Mouse (Mus musculus): ENCODE measurements around the gene Arhgef25. TPM values are rescaled to one million over a fixed set of nuclear protein-coding genes. Genes with fewer than 3 reads are reported as not detected.

The Arhgef25 gene
- polyA plus RNA-seq (2015; fragmentation: Nextera tagmentation; extraction: Ambion mirVana): 27.3 and 30.3 TPM in 2 replicates

DNA sequence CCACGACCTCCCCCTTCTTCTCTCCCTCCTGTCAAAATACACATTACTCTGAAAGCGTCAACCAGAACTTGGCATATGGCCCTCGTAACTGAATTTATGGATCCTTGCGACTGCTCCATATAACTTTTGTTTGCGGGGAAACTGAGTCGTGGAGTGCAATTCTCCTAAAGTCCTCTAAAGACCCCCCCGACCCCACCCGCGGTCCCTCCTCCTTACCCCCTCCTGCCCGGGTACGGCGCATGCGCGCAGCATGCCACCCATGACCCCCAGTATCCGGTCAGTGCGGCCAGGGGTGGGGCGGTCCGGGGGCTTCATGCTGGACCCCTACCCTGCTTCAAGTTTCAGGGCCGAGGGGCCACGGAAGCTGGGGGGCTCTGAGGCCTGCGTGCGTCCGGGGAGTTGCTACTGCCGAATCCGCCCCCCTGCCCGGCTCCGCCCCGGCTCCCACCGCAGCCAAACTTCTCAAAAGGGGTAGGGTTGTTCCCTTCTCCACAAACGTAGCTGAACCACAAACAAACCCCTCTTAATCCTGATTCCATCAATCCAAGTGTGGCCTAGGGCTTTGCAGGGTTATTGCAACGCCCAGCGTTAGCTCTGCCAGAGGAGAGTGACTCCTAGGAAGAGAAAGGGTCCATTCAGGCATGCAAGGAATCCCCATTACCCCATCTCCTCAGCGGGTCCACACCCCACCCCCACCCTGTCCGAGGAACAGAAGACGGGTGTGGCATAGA is at the start of gene Arhgef25:
Arhgef25 (minus strand) TSS at position 433 of the 731 bp plus-strand sequence.
- peak within 1 kb of the TSS; percentile 98 for H3K4me2 ChIP-seq
- no peaks in the 10 kb centered on the region for H3K9me3 ChIP-seq
- peaks cover 53% of the 10 kb centered on the region for H3K4me1 ChIP-seq (replicated peaks)
- ATAC-seq (ENCODE audit: low FRiP score, low read depth): no peak
- H3K36me3 ChIP-seq: peaks cover 21% of the 10 kb centered on the region
- no peaks in the 10 kb centered on the region for H3K27me3 ChIP-seq
- peak within 1 kb of the TSS; percentile 77 for H3K27ac ChIP-seq (replicated peaks)
- H3K4me3 ChIP-seq: peak within 1 kb of the TSS; percentile 77
- peak within 1 kb of the TSS; percentile 84 for H3K9ac ChIP-seq
- 2% methylated on average over 35 of the region's 35 CpGs for WGBS

DNA sequence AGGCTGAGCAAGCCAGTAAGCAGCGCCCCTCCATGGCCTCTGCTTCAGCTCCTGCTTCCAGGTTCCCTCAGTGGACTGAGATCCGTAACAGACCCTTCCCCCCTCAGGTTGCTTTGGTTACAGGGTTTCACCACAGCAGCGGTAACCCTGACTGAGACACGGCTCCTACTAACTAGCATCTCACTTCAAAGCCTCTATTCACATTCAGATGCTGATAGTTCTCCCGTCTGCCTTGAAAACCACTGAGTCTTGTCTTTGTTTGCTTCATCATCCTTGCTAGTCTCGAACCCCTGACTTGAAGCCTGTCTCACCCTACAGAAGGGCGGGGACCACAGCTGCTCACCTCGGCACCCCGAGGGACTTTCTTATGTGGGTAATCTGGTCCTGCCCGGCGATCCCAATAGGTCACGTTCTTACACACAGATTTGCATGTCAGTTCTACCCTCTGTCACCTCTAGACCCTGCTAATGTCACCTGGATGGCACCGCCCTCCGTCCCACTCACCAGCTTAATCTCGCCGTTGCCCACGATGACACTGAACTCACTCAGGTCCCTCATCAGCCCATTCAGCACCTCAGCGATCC is 48.5 kb upstream of the Arhgef25 start:
- 68% methylated on average over 18 of the region's 18 CpGs for WGBS
- H3K9me3 ChIP-seq: no peaks in the 10 kb centered on the region
- no peaks in the 10 kb centered on the region for H3K4me1 ChIP-seq (replicated peaks)
- H3K27me3 ChIP-seq: no peaks in the 10 kb centered on the region
- no peak for ATAC-seq (ENCODE audit: low FRiP score, low read depth)
- no peak overlapping the region for H3K4me3 ChIP-seq
- no peak overlapping the region for H3K9ac ChIP-seq
- H3K27ac ChIP-seq (replicated peaks): no peak overlapping the region
- H3K4me2 ChIP-seq: no peak overlapping the region
- peaks cover 77% of the 10 kb centered on the region for H3K36me3 ChIP-seq

DNA sequence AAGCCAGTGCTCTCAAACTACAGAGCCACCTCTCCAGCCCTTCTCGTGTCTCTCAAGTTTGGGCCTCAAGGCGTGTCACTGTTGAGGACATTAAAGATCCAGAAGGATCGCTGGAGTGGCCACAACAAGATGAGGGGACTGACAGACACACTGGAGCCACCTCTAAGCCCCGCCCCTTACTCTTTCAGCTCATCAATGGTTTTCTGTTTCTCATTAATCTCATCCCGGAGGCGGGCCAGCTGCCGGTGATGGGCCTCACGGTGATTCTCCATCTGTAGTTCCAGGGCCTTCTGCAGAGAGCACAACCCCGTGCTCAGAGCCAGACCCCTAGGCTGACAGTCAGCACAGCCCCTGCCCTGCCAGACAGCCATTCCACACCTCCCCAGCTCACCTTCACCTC is 46.7 kb upstream of the Arhgef25 start:
- H3K4me3 ChIP-seq: no peak overlapping the region
- no peaks in the 10 kb centered on the region for H3K27me3 ChIP-seq
- no peak; the same call in 1 of the 2 replicates for ATAC-seq (ENCODE audit: low FRiP score, low read depth)
- no peak overlapping the region for H3K9ac ChIP-seq
- no peak overlapping the region for H3K4me2 ChIP-seq
- no peaks in the 10 kb centered on the region for H3K4me1 ChIP-seq (replicated peaks)
- H3K9me3 ChIP-seq: no peaks in the 10 kb centered on the region
- peaks cover 74% of the 10 kb centered on the region for H3K36me3 ChIP-seq
- no peak overlapping the region for H3K27ac ChIP-seq (replicated peaks)
- 33% methylated on average over 9 of the region's 9 CpGs for WGBS

DNA sequence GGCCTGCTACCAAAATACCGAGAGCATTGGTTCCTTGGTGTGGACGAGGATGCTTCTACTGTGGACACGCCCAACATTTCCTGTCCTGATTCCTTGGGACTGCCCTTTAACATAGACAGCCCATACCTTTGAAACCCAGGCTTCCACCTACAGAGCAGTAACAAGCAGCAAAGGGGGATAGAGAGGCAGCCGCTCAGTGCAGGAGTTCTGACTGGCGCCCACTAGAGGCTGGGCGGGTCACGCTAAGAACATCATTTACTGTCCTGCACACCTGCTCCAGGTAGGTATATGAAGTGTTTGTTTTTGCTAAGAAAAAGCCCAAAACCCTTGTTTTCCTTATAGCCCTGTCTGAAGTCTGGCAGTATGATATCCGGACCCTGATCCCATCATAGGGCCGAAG is 43.3 kb upstream of the Arhgef25 start:
- H3K9ac ChIP-seq: no peak overlapping the region
- H3K27me3 ChIP-seq: no peaks in the 10 kb centered on the region

DNA sequence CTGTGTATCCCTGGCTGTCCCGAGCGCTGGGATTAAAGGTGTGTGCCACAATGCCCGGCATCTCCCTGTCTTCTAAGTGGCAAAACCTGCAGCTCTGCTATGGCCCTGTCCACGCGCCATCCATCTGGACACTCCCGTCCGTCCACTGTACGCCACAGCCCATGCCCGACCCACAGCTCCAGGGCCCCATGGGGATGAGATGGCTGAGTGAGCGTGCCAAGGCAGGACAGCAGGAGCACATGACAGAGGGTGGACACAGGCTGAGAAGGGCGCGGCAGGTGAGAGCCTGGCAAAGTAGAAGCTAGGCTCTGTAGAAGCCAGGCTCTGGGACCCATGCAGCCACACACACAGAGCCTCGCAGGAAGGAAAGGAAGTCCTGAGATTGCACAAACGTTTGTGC is 41.9 kb upstream of the Arhgef25 start:
- no peak overlapping the region for H3K4me2 ChIP-seq
- WGBS: 81% methylated on average over 14 of the region's 14 CpGs
- ATAC-seq (ENCODE audit: low FRiP score, low read depth): no peak
- H3K4me3 ChIP-seq: no peak overlapping the region
- no peak overlapping the region for H3K27ac ChIP-seq (replicated peaks)
- H3K9ac ChIP-seq: no peak overlapping the region
- no peaks in the 10 kb centered on the region for H3K27me3 ChIP-seq
- H3K4me1 ChIP-seq (replicated peaks): no peaks in the 10 kb centered on the region
- H3K9me3 ChIP-seq: no peaks in the 10 kb centered on the region
- peaks cover 69% of the 10 kb centered on the region for H3K36me3 ChIP-seq

More for the DNA sequence above, 43.3 kb upstream of the Arhgef25 start:
- Histone ChIP-seq H3K4me3 (no peak overlapping the region), H3K9me3 (no peaks in the 10 kb centered on the region), H3K27ac (replicated peaks) (no peak overlapping the region), H3K4me2 (no peak overlapping the region), H3K4me1 (replicated peaks) (no peaks in the 10 kb centered on the region), H3K36me3 (peaks cover 73% of the 10 kb centered on the region)
- ATAC-seq (ENCODE audit: low FRiP score, low read depth): no peak
- WGBS: 81% methylated on average over 9 of the region's 9 CpGs

DNA sequence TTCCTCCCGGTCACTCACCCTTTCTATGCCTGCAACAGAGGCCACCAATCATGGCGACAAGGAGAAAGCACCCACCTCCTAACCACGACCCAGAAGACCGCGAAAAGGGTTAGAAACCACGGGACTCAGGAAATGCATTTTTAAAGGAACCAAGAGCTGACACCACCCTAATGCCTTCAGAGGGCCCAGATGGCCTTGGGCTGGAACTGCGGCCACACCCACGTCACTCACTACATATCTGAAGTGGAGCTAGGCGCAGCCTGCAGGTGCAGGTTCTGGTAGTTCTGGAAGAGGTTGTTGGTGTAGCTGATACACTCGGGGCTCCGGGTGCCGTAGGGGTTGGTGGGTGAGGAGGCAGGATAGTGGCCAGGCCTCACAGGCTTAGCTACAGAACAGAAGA is 40.8 kb upstream of the Arhgef25 start:
- peaks cover 64% of the 10 kb centered on the region for H3K36me3 ChIP-seq
- H3K27ac ChIP-seq (replicated peaks): no peak overlapping the region
- H3K4me1 ChIP-seq (replicated peaks): no peaks in the 10 kb centered on the region
- H3K27me3 ChIP-seq: no peaks in the 10 kb centered on the region
- H3K9me3 ChIP-seq: no peaks in the 10 kb centered on the region
- no peak for ATAC-seq (ENCODE audit: low FRiP score, low read depth)
- H3K9ac ChIP-seq: no peak overlapping the region
- H3K4me3 ChIP-seq: no peak overlapping the region
- 92% methylated on average over 12 of the region's 12 CpGs for WGBS
- H3K4me2 ChIP-seq: no peak overlapping the region

DNA sequence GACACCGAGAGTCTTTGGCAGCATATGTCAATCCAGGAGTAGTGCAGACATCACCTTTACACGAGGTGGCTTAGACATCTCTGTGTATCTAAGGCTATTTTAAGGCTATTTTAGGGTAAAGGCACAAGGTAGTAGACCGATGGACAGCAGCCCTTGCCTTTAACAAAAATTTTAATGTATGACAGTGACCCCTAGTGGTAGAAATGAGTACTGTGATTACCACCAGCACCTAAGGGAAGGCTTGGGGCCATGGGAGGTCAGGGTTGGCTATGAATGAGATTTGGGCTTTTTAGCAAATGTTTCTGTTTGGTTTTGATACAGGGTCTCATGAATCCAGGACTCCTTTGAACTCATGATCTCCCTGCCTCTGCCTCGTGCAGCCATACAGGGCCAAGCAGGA is 39.0 kb upstream of the Arhgef25 start:
- H3K4me2 ChIP-seq: no peak overlapping the region
- H3K36me3 ChIP-seq: peaks cover 59% of the 10 kb centered on the region
- 29% methylated on average over 4 of the region's 4 CpGs for WGBS
- ATAC-seq (ENCODE audit: low FRiP score, low read depth): no peak
- H3K4me1 ChIP-seq (replicated peaks): no peaks in the 10 kb centered on the region
- no peaks in the 10 kb centered on the region for H3K27me3 ChIP-seq
- H3K27ac ChIP-seq (replicated peaks): no peak overlapping the region
- no peak overlapping the region for H3K9ac ChIP-seq
- H3K9me3 ChIP-seq: no peaks in the 10 kb centered on the region
- no peak overlapping the region for H3K4me3 ChIP-seq

DNA sequence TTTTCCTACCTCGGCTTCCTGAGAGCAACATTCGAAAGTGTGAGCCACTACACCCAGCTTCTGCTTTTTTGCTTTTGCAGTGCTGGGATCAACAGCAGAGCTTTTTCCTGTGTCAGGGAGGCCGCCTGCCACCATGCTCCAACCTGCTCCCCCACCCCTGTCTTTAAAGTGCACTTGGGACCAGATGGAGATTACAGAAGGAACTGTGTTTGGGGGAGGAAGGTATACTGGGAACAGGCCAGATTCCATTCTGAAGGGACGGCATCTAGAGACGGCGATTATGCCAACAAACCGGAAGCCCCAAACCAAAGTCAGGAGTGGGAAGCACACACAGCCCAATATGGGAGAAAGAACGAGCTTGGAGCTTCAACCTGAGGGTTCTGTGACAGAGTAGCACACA is 37.3 kb upstream of the Arhgef25 start:
- no peaks in the 10 kb centered on the region for H3K27me3 ChIP-seq
- no peak overlapping the region for H3K9ac ChIP-seq
- WGBS: 87% methylated on average over 8 of the region's 8 CpGs
- H3K9me3 ChIP-seq: no peaks in the 10 kb centered on the region
- no peak for ATAC-seq (ENCODE audit: low FRiP score, low read depth)
- H3K36me3 ChIP-seq: peaks cover 44% of the 10 kb centered on the region
- no peak overlapping the region for H3K4me2 ChIP-seq
- no peak overlapping the region for H3K4me3 ChIP-seq
- H3K27ac ChIP-seq (replicated peaks): no peak overlapping the region
- no peaks in the 10 kb centered on the region for H3K4me1 ChIP-seq (replicated peaks)

DNA sequence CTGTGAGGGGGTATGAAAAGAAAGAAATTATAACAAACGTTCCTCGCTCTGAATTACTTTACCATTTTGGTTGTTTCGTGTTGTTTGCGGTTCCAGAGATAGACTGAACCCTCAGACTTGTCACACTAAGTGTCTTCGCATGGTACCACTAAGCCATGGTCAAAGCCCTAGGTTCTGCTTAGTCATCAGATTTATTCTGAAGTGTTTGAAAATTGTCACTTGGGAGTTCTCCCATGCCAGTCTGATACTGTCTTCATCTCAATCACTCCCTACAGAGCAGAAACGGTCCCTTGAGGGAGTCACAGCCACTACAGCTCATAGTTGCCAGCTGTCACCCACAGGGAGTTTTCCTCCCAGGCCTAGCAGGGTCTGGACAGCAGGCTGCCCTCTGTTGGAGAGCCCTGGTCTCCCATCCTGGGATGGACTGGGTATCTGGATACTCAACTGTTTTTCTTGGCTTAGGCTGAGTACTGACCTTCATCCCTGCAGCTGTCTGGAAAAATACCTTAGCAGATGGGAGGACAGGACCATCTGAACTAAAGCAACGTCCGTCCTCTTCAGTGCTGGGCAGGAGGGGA is 36.5 kb upstream of the Arhgef25 start:
- Histone ChIP-seq H3K4me3 (no peak overlapping the region), H3K27ac (replicated peaks) (no peak overlapping the region), H3K36me3 (peaks cover 40% of the 10 kb centered on the region), H3K9ac (no peak overlapping the region), H3K4me2 (no peak overlapping the region), H3K9me3 (no peaks in the 10 kb centered on the region), H3K4me1 (replicated peaks) (no peaks in the 10 kb centered on the region), H3K27me3 (no peaks in the 10 kb centered on the region)
- no peak for ATAC-seq (ENCODE audit: low FRiP score, low read depth)
- 74% methylated on average over 8 of the region's 8 CpGs for WGBS

DNA sequence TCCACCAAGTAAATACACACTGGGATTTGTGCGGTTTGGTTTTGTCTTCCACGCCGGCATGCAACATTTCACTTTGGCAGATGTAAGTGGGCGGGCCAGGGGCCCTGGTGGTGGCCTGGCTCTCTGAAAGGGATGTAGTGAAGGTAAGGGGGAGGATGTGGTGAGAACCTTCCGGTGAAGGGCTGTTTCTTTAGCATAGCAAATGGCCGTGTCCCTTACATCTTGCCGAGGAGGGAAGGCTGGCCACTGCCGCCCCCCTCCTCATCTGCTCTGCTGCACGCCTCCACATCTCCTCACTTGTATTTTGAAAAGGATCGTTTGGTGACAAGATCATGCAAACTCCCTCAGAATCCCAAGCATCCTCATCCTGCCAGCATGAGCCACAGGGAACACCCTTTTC is 35.8 kb upstream of the Arhgef25 start:
- Histone ChIP-seq H3K27ac (replicated peaks) (no peak overlapping the region), H3K9ac (no peak overlapping the region)

DNA sequence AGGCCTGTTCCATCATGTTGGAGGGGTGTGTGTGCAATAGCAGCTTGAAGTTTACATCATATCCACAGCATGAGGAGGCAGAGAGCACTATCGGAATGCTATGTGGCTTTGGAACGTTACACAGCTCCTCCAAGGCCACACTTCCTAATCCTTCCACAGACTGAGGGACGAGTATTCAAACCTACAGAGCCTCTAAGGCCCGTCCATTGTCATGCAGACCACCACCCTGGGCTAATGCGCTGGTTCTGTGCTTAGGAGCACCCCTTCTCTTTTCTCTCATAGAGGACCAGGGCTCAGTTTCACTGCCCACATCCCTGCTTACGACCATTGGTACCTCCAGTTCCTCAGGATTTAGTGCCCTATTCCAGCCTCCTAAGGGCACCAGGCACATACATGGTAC is 35.3 kb upstream of the Arhgef25 start:
- H3K9ac ChIP-seq: no peak overlapping the region
- peaks cover 28% of the 10 kb centered on the region for H3K36me3 ChIP-seq
- no peaks in the 10 kb centered on the region for H3K27me3 ChIP-seq
- ATAC-seq (ENCODE audit: low FRiP score, low read depth): no peak
- WGBS: 25% methylated on average over 6 of the region's 6 CpGs
- no peaks in the 10 kb centered on the region for H3K9me3 ChIP-seq
- H3K27ac ChIP-seq (replicated peaks): no peak overlapping the region
- no peak overlapping the region for H3K4me2 ChIP-seq
- no peaks in the 10 kb centered on the region for H3K4me1 ChIP-seq (replicated peaks)
- no peak overlapping the region for H3K4me3 ChIP-seq

More for the DNA sequence above, 35.8 kb upstream of the Arhgef25 start:
- no peak overlapping the region for H3K4me3 ChIP-seq
- peaks cover 33% of the 10 kb centered on the region for H3K36me3 ChIP-seq
- WGBS: 22% methylated on average over 10 of the region's 10 CpGs
- no peak overlapping the region for H3K4me2 ChIP-seq
- H3K4me1 ChIP-seq (replicated peaks): no peaks in the 10 kb centered on the region
- no peaks in the 10 kb centered on the region for H3K27me3 ChIP-seq
- no peak for ATAC-seq (ENCODE audit: low FRiP score, low read depth)
- no peaks in the 10 kb centered on the region for H3K9me3 ChIP-seq

DNA sequence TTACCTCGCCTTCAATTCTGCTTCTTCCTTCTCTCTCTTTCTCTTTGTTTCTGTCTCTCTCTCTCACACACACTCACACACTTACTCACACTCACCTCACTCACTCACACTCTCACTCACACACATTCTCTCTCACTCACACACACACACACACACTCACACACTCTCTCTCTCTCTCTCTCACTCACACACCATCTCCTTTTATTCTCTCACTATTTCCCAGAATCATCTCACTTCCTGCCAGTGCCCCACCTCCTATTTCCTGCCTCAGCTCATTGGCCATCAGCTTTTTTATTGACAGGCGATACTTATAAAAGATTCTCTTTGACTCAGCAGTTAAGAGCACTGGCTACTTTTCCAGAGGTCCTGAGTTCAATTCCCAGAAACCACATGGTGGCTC is 28.5 kb upstream of the Arhgef25 start:
- Histone ChIP-seq H3K27me3 (no peaks in the 10 kb centered on the region), H3K9me3 (no peaks in the 10 kb centered on the region), H3K4me1 (replicated peaks) (no peaks in the 10 kb centered on the region), H3K36me3 (no peaks in the 10 kb centered on the region), H3K27ac (replicated peaks) (no peak overlapping the region), H3K4me2 (no peak overlapping the region), H3K4me3 (no peak overlapping the region), H3K9ac (no peak overlapping the region)
- no peak for ATAC-seq (ENCODE audit: low FRiP score, low read depth)
- WGBS: 90% methylated on average over 2 of the region's 2 CpGs

Data from hindbrain, embryonic 15.5 days (tissue).